Mouse (Mus musculus) kidney, postnatal 0 days (tissue): ENCODE data around the gene Tdrkh. TPM values are rescaled to one million over a fixed set of nuclear protein-coding genes. Genes with fewer than 3 reads are reported as not detected.

Experiments
- ATAC-seq: fragments of 200-750 bp; cut with Nextera tagmentation; replicated peaks from 2 replicates; pipeline ENCODE4 v1.8.0; 2017; ENCODE audit warnings: low read depth, moderate number of reproducible peaks, moderate TSS enrichment, moderate library complexity; ENCODE audit not compliant: low FRiP score
- DNase-seq: peaks from one replicate; pipeline ENCODE4 v3.0.0-alpha.2; 2016; ENCODE audit warnings: low spot score
- H3K27ac ChIP-seq: fragments of 300-500 bp; sonication (generic); 2 replicates; pipeline ENCODE4 v1.5.1; 2014; ENCODE audit warnings: mild to moderate bottlenecking
- H3K27me3 ChIP-seq: fragments of 300-500 bp; sonication (generic); 2 replicates; pipeline ENCODE4 v1.6.1; 2014; ENCODE audit warnings: low read length, mixed read lengths; ENCODE audit not compliant: insufficient read depth
- H3K36me3 ChIP-seq: fragments of 300-500 bp; sonication (generic); 2 replicates; pipeline ENCODE4 v1.6.1; 2014; ENCODE audit warnings: low read length, mixed read lengths; ENCODE audit not compliant: insufficient read depth
- H3K4me1 ChIP-seq: fragments of 300-500 bp; sonication (generic); replicated peaks from 2 replicates; pipeline ENCODE4 v1.6.1; 2014; ENCODE audit warnings: antibody characterized with exemption, low read length, mixed read lengths; ENCODE audit not compliant: insufficient read depth
- H3K4me2 ChIP-seq: fragments of 300-500 bp; sonication (generic); 2 replicates; pipeline ENCODE4 v1.6.1; 2014; ENCODE audit warnings: mild to moderate bottlenecking, low read length, moderate library complexity, mixed read lengths
- H3K4me3 ChIP-seq: fragments of 300-500 bp; sonication (generic); replicated peaks from 2 replicates; pipeline ENCODE4 v1.5.1; 2014; ENCODE audit warnings: low read depth, low read length
- H3K9ac ChIP-seq: fragments of 300-500 bp; sonication (generic); 2 replicates; pipeline ENCODE4 v1.6.1; 2014; ENCODE audit warnings: low read depth, low read length
- H3K9me3 ChIP-seq: fragments of 300-500 bp; sonication (generic); replicated peaks from 2 replicates; pipeline ENCODE4 v1.6.1; 2016; ENCODE audit warnings: low read length, inconsistent platforms, mixed read lengths
- CTCF ChIP-seq: IDR thresholded peaks from 2 replicates; pipeline ENCODE4 v1.5.1; 2016; ENCODE audit warnings: antibody characterized with exemption, low read depth, mild to moderate bottlenecking, moderate library complexity
- WGBS: fragments of 180-500 bp; shearing (Covaris S2); extraction: QIAGEN DNeasy Blood & Tissue Kit; methylation state at CpG from one replicate; pipeline ENCODE4 v1.1.7; 2014; 5-methylcytosine and 5-hydroxymethylcytosine counted together
- polyA plus RNA-seq: library from polyadenylated mRNA; unstranded; fragments of >200 nt; fragmentation: Nextera tagmentation; extraction: Ambion mirVana; gene quantifications from 2 replicates; pipeline ENCODE4 v1.2.1, GENCODE M21; 2015

The Tdrkh gene
- polyA plus RNA-seq, 1 experiment from 2014 or later: 11.1 TPM

GRCm38 (mm10) chr3:94479564-94479963, 66.5 kb downstream of the Tdrkh start:
- H3K9ac ChIP-seq: no peak overlapping the region
- DNase-seq (peak; percentile 57), ATAC-seq (no peak)
- peak overlapping the region; percentile 45 for H3K4me2 ChIP-seq
- no peaks in the 10 kb centered on the region for H3K36me3 ChIP-seq
- 3% methylated on average over 11 of the region's 11 CpGs for WGBS
- peaks cover 5% of the 10 kb centered on the region; the same call in 1 of the 2 replicates for H3K27me3 ChIP-seq
- H3K4me3 ChIP-seq: no peak overlapping the region
- H3K27ac ChIP-seq: no peak overlapping the region
- H3K9me3 ChIP-seq: no peaks in the 10 kb centered on the region
- H3K4me1 ChIP-seq: no peaks in the 10 kb centered on the region
- no peak for TF ChIP-seq CTCF

GRCm38 (mm10) chr3:94480291-94480884, 67.3 kb downstream of the Tdrkh start, which contains the start of gene Riiad1:
Gene Riiad1, minus strand, starts transcription at chr3:94480341.
- 9% methylated on average over 16 of the region's 16 CpGs for WGBS
- Histone ChIP-seq H3K27ac (no peak within 1 kb of the TSS), H3K36me3 (no peaks in the 10 kb centered on the region), H3K4me1 (no peaks in the 10 kb centered on the region), H3K27me3 (peaks cover 5% of the 10 kb centered on the region; the same call in 1 of the 2 replicates), H3K4me2 (peak within 1 kb of the TSS; percentile 45), H3K4me3 (no peak within 1 kb of the TSS), H3K9ac (no peak within 1 kb of the TSS), H3K9me3 (no peaks in the 10 kb centered on the region)
- DNase-seq (no peak), ATAC-seq (no peak)
- no peak for TF ChIP-seq CTCF

GRCm38 (mm10) chr3:94481429-94481828, 68.4 kb downstream of the Tdrkh start:
- H3K4me3 ChIP-seq: no peak overlapping the region
- WGBS: 67% methylated on average over 4 of the region's 4 CpGs
- TF ChIP-seq CTCF: no peak

GRCm38 (mm10) chr3:94482764-94483385, 69.8 kb downstream of the Tdrkh start:
- H3K27ac ChIP-seq: no peak overlapping the region
- no peak for TF ChIP-seq CTCF
- no peaks in the 10 kb centered on the region for H3K36me3 ChIP-seq
- H3K9me3 ChIP-seq: no peaks in the 10 kb centered on the region
- H3K4me1 ChIP-seq: no peaks in the 10 kb centered on the region
- DNase-seq (no peak), ATAC-seq (no peak)
- H3K27me3 ChIP-seq: peaks cover 5% of the 10 kb centered on the region; the same call in 1 of the 2 replicates
- 87% methylated on average over 17 of the region's 17 CpGs for WGBS
- no peak overlapping the region for H3K4me2 ChIP-seq
- no peak overlapping the region for H3K4me3 ChIP-seq
- no peak overlapping the region for H3K9ac ChIP-seq

More at GRCm38 (mm10) chr3:94481429-94481828, 68.4 kb downstream of the Tdrkh start:
- Histone ChIP-seq H3K27ac (no peak overlapping the region), H3K4me2 (no peak overlapping the region), H3K4me1 (no peaks in the 10 kb centered on the region), H3K9ac (no peak overlapping the region), H3K36me3 (no peaks in the 10 kb centered on the region), H3K27me3 (peaks cover 5% of the 10 kb centered on the region; the same call in 1 of the 2 replicates), H3K9me3 (no peaks in the 10 kb centered on the region)
- DNase-seq: no peak
- ATAC-seq: no peak

- Histone ChIP-seq H3K4me1 (no peaks in the 10 kb centered on the region), H3K9me3 (no peaks in the 10 kb centered on the region), H3K4me2 (no peak overlapping the region), H3K27me3 (peaks cover 3% of the 10 kb centered on the region; the same call in 1 of the 2 replicates), H3K9ac (no peak overlapping the region), H3K27ac (no peak overlapping the region), H3K36me3 (no peaks in the 10 kb centered on the region), H3K4me3 (no peak overlapping the region)
- DNase-seq (no peak), ATAC-seq (0 out of 2 replicates have a peak, but pooled peaks have one; percentile 33)
- TF ChIP-seq CTCF: no peak
- 25% methylated on average over 20 of the region's 20 CpGs for WGBS
Observed at GRCm38 (mm10) chr3:94483790-94484439, 70.8 kb downstream of the Tdrkh start.

Other genes with a start within 250 kb of the Tdrkh start
- gene Gm10696, start 235.1 kb upstream of the Tdrkh start, polyA plus RNA-seq: not detected in 2 replicates
- not detected in 2 replicates for gene Gm5286, start 216.6 kb upstream of the Tdrkh start, polyA plus RNA-seq
- not detected in 2 replicates for gene Gm4778, start 149.2 kb upstream of the Tdrkh start, polyA plus RNA-seq
- gene Them4, start 103.2 kb upstream of the Tdrkh start, polyA plus RNA-seq: 20.2 and 21.5 TPM in 2 replicates
- gene Them5, start 71.2 kb upstream of the Tdrkh start, polyA plus RNA-seq: 0.09 TPM in 1 of 2 replicates, not detected in the other
- gene C2cd4d, start 50.8 kb upstream of the Tdrkh start, polyA plus RNA-seq: 0.50 and 0.75 TPM in 2 replicates
- gene Rorc, start 40.5 kb upstream of the Tdrkh start, polyA plus RNA-seq: 14.4 and 16.4 TPM in 2 replicates
- gene Lingo4, start 14.8 kb upstream of the Tdrkh start, polyA plus RNA-seq: 0.32 and 0.47 TPM in 2 replicates
- 52.7 and 57.1 TPM in 2 replicates for gene Mrpl9, start 30.0 kb downstream of the Tdrkh start, polyA plus RNA-seq
- 0.13 and 0.24 TPM in 2 replicates for gene Oaz3, start 30.6 kb downstream of the Tdrkh start, polyA plus RNA-seq
- gene Celf3, start 65.0 kb downstream of the Tdrkh start, polyA plus RNA-seq: 0.39 and 0.50 TPM in 2 replicates
- 2.0 TPM in 2 replicates for gene Riiad1, start 67.1 kb downstream of the Tdrkh start, polyA plus RNA-seq
- gene Snx27, start 169.4 kb downstream of the Tdrkh start, polyA plus RNA-seq: 33.4 and 39.1 TPM in 2 replicates
- gene Gm10972, start 229.8 kb downstream of the Tdrkh start, polyA plus RNA-seq: not detected in 2 replicates
- gene Tuft1, start 245.6 kb downstream of the Tdrkh start, polyA plus RNA-seq: 9.1 and 9.2 TPM in 2 replicates